Mouse (Mus musculus) ovary, adult 18-20 months (tissue): ENCODE measurements around the gene Cdk10.
A peak's percentile ranks its signal among the peaks of the same experiment; 100 is the strongest.
"Not testable (repeated sequence)": the region's sequence is repeated elsewhere in the genome, so short reads cannot be mapped to it uniquely, and the experiment has no call there.

Experiments used
- DNase-seq: peaks from one replicate; pipeline ENCODE4 v3.0.0; 2022; ENCODE audit warnings: low spot score, mixed read lengths

The Cdk10 gene

GRCm38 (mm10) chr8:123224278-123225266, at the start of gene Cdk10:
Cdk10 (plus strand) TSS chr8:123224842.
- peak; percentile 88 for DNase-seq

GRCm38 (mm10) chr8:123181391-123181790, 43.3 kb upstream of the Cdk10 start:
- no peak for DNase-seq

GRCm38 (mm10) chr8:123185566-123186409, 38.9 kb upstream of the Cdk10 start, which contains the start of gene Dpep1:
Dpep1 (plus strand) TSS chr8:123186242.
- DNase-seq, result peak; percentile 22

GRCm38 (mm10) chr8:123188006-123188405, 36.6 kb upstream of the Cdk10 start:
- no peak for DNase-seq

GRCm38 (mm10) chr8:123188841-123189240, 35.8 kb upstream of the Cdk10 start:
- no peak for DNase-seq

GRCm38 (mm10) chr8:123190678-123191077, 34.0 kb upstream of the Cdk10 start:
- DNase-seq, result peak; percentile 57

GRCm38 (mm10) chr8:123191908-123192307, 32.7 kb upstream of the Cdk10 start:
- DNase-seq, result no peak

GRCm38 (mm10) chr8:123193771-123194170, 30.9 kb upstream of the Cdk10 start:
- no peak for DNase-seq

GRCm38 (mm10) chr8:123197016-123197415, 27.6 kb upstream of the Cdk10 start:
- not testable (repeated sequence) for DNase-seq

- no peak for DNase-seq
These were observed 24.8 kb upstream of the Cdk10 start for GRCm38 (mm10) chr8:123199864-123200263.

- DNase-seq, result no peak
These were observed 22.4 kb upstream of the Cdk10 start for GRCm38 (mm10) chr8:123202288-123202687.

- no peak for DNase-seq
These were observed 21.1 kb upstream of the Cdk10 start for GRCm38 (mm10) chr8:123203571-123203970.

- DNase-seq, result no peak
These were observed 12.8 kb upstream of the Cdk10 start for GRCm38 (mm10) chr8:123211876-123212275.

- peak; percentile 95 for DNase-seq
These were observed 12.1 kb upstream of the Cdk10 start, which contains the start of the genes Chmp1a and Spata33 for GRCm38 (mm10) chr8:123212321-123213117. Chmp1a (minus strand) TSS chr8:123212763. Spata33 (plus strand) TSS chr8:123212832.

GRCm38 (mm10) chr8:123213118-123213772, 11.4 kb upstream of the Cdk10 start:
- no peak for DNase-seq

GRCm38 (mm10) chr8:123215430-123215829, 9.2 kb upstream of the Cdk10 start:
- DNase-seq, result no peak

- DNase-seq, result no peak
These were observed 3.7 kb upstream of the Cdk10 start for GRCm38 (mm10) chr8:123220917-123221316.

- DNase-seq, result no peak
These were observed 3.8 kb downstream of the Cdk10 start for GRCm38 (mm10) chr8:123228416-123228815.

- not testable (repeated sequence) for DNase-seq
These were observed 5.7 kb downstream of the Cdk10 start for GRCm38 (mm10) chr8:123230326-123230725.

GRCm38 (mm10) chr8:123231742-123232141, 7.1 kb downstream of the Cdk10 start:
- no peak for DNase-seq

GRCm38 (mm10) chr8:123232553-123232952, 7.9 kb downstream of the Cdk10 start:
- DNase-seq, result no peak
